Mouse (Mus musculus): ENCODE measurements around the gene Sh3rf3.
"Not testable (repeated sequence)": the region's sequence is repeated elsewhere in the genome, so short reads cannot be mapped to it uniquely, and the experiment has no call there.

Sh3rf3 gene

DNA sequence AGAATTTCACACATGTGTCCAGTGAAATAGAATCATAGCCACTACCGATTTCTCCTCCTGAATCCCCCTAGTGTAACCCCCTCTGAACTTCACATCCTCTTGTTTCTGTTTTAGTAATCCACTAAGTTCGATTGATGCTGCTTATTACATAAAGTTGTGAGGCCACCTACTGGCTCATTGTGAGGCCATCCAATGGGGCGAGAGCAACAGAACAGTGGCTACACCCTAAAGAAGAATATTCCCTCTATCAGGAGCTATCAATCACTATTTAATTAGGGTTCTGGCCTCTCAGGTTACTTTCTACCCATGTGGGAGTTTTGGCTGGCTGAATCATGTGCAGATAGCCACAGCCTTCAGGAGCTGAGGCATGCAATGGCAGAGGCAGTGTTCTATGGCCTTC lies 182.0 kb downstream of the Sh3rf3 start:
- no peak for DNase-seq

GRCm38 (mm10) chr10:59002361-59002760 lies 189.2 kb downstream of the Sh3rf3 start:
- DNase-seq, result no peak

- DNase-seq, result no peak
These were observed 198.3 kb downstream of the Sh3rf3 start for GRCm38 (mm10) chr10:59011415-59011814.

DNA sequence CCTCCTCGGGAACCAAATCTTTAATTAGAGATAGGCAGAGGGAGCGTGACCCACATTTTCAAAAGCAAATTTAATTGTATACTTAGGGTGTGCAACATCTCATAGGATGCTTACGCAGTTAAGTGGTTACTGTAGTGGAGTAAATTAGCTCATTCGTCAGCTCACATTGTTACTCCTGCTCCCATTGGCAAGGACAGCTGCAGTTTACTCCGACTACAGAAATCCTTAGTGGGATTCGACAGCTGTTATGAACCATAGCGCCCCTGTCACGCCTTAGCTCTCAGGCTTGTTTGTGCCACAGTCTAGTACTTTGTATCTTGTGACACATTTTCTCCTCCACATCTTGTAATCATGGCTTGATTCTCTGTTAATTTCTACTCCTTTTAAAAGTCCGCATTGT lies 200.5 kb downstream of the Sh3rf3 start:
- DNase-seq, result no peak

DNA sequence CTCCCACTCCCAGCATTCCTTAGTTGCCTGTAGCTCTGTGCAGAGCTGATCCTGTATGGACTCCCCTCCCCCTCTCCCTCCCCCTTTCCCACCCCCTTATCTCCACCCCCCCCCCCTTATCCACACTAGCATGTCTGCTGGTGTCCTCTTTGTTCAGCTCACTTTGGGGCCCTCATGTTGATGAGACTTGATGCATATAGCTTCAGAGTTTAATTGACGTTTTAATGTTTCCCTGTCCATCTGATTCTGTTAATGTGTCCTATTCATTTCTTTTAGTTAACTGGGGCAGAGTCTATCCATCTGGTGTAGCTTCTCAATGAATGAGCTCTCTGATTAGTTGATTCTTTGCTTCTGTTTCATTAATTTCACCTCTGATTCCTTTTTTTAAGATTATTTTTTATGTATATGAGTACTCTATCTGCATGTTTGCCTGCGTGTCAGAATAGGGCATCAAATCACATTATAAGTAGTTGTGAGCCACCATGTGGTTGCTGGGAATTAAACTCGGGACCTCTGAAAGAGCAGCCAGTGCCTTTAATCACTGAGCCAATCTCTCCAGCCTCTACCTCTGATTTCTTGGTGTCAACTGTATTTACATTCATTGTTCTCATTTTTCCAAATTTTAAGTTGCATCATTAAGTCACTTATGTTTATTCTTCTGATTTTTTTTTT lies 206.3 kb downstream of the Sh3rf3 start:
- no peak for DNase-seq

GRCm38 (mm10) chr10:59050434-59050833 lies 237.3 kb downstream of the Sh3rf3 start:
- no peak for DNase-seq

GRCm38 (mm10) chr10:59056294-59056693 lies 243.1 kb downstream of the Sh3rf3 start:
- DNase-seq, result no peak

- no peak for DNase-seq
These were observed 253.6 kb downstream of the Sh3rf3 start for GRCm38 (mm10) chr10:59066804-59067203.

- DNase-seq, result no peak
These were observed 259.7 kb downstream of the Sh3rf3 start for GRCm38 (mm10) chr10:59072827-59073226.

GRCm38 (mm10) chr10:59076681-59077080 lies 263.5 kb downstream of the Sh3rf3 start:
- no peak for DNase-seq

DNA sequence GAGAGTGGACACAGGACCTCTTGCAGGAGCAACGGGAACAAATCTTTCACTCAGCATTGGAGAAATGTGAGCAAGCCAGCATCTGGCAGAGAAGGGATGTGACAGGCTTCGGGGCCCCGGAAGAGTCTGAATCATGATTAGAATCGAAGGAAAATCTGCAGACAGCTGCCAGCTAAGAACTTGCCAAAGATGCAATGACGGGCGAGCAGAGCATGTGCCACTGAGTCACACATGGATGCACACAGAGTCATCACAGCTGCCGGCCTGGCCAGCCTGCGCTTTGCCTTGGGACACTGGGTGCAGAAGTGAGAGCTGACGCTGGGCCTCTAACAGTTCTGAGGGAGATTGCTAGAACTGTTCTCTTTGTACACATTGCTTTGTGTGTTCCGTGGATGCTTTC lies 264.8 kb downstream of the Sh3rf3 start:
- no peak for DNase-seq

DNA sequence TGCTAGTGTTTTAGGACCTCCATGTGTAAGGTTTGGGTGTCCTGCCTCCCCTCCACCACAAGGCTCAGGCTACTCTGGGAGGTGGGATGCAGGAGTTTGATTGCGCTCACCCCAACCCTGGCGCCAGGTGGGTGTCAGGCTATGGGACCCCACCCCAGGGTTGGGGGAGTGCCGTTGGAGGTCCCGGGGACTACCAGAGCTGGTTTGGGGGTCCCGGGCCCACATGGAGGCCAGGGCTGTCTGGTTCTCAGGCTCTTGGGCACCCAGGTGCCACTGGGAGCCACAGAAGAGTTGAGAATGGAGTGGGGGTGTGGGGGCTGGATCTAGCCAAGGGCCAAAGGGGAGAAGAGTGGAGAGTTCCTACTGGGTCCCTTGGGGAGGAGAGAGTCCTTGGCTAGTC lies 272.4 kb downstream of the Sh3rf3 start:
- no peak for DNase-seq

DNA sequence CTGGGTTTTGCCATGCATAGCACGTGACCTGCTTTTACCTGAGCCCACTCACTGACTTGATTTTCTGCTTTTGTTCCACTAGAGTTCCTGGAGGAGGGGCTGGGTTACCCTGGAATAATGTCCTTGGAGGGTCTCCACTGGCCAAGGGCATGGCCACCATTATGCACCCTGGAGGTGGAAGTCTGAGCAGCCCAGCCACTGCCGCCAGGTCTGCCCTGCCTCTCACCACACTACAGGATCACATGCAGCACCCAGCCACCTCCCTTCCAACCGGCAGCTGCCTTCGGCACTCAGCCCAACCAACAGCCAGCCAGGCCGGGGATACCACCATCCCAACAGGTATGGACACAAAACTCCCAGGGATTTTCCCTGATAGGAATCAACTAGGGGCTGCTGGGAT lies 273.4 kb downstream of the Sh3rf3 start:
- DNase-seq, result no peak

DNA sequence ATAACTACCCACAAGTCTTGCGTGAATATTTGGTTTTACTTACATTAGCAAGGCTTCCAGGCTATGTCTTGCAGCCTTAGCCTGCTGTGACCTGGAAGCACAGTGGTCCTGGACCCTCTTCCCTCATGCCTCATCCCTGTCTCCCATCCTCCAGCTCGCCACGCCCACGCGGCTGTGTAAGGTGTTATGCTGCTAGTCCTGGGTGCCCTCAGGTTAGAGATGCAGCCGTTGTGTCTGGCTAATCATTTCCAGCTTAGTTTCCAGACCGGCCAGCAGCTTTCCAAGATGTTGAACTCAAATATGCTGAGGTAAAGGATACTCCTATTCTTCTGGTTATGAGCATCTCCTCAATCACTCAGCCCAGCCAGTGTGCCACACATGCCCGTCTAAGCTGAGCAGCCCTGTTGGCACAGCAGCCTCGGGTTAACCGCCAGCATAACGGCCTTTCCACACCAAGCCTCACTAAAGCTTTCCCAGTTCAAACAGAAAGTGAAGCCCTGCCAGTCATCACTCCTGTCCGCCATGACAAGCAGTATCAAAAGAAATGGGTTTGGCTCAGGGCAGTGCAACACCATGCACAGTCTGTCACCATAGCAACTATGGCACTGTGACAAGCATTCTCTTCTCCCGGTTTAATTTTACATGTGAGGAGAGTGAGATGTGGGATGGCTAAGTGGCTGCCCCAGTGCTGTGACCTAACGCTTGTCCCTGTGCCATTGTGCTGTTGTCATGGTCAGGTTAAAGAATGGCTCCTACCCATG lies 276.9 kb downstream of the Sh3rf3 start:
- no peak for DNase-seq

DNA sequence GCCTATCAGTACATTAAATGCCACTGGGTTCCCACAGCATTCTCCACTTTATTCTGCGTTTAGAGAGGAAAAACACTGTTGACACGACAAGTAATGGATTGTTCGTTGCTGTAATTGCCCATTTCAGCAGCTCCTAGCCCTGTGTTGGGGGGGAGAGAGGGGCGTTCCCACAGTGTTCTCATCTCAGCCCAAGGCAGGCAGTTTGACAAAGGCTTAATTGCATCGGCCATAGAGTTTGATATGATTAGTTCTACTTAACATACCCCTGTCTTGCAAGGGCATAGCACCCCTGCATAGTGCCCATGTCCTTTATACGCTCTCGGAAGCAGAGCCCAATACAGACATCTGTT lies 277.4 kb downstream of the Sh3rf3 start:
- DNase-seq, result no peak

- no peak for DNase-seq
These were observed 278.4 kb downstream of the Sh3rf3 start for GRCm38 (mm10) chr10:59091556-59091955.

DNA sequence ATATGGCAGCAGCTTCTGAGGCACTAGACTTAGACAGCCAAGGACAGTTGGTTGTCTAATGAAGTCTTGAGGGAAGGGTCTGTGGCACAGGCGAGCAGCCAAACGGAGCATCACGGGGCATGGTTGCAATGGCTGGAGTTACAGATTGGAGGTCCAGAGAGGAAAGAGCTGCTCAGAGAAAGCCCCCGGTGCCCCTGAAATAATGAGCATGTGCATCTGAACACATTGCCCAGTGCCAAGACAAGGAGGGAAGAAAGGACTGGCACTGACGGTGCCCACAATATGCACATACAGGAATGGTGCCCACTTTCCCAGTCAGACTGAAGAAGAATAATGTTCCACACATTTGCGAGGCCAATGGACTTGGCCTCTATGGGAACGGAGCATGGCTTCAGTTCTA lies 278.8 kb downstream of the Sh3rf3 start:
- DNase-seq, result no peak

- DNase-seq, result not testable (repeated sequence)
These were observed 289.9 kb downstream of the Sh3rf3 start for GRCm38 (mm10) chr10:59103076-59103475.

DNA sequence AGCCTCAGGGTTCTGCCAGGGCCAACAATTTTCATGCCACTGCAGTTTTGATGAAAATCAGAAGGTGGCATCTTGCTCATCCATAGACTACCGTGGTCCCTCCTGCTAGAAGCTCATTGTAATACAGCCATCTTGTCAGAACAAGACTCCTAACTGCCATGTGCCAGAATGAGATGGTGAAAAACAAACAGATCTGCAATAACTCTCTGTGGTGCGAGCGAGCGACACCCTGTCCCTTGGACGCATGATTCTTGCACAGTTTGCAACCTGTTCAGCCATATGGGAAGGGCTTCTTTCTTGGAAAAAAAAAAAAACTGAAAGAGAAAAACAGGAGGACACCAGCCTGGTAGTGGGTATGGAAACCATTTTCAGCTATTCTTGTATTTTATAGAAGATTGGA lies 291.5 kb downstream of the Sh3rf3 start:
- DNase-seq, result no peak

DNA sequence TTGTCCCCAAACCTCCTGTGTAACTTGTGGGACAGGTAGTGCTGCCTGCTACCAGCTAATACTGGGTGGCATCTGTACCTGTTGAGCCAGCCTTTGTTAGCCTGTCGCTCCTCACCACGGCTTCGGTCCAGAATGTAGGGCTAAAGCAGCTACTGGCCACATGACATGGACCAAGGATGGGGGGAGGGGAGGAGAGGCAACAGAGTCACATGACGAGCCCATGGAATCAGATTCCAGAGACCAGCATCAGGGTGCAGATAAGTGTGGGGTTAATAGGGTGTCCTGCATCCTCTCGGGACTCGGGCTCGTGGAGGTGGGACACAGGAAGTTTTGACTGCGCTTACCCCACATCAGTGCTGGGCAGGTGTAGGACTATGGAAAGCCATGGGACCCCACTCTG lies 292.7 kb downstream of the Sh3rf3 start:
- no peak for DNase-seq

DNA sequence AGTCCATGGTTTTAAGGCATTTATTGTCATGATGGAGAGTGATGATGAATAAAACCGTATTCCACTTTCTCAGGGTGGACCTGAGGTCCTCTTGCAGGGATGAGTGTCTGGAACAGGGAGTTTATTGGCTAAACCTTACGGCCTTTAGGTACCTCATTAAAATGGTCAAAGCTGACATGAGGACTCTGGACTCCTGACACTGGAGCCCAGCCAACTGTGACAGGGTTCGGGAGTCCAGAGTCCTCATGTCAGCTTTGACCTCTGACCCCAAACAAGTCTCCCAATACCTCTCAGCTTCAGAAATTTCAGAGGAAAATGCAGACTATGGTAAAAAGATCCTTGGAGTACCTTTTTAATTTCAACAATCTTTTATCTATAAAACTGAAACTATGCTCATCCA lies 293.5 kb downstream of the Sh3rf3 start:
- no peak for DNase-seq

DNA sequence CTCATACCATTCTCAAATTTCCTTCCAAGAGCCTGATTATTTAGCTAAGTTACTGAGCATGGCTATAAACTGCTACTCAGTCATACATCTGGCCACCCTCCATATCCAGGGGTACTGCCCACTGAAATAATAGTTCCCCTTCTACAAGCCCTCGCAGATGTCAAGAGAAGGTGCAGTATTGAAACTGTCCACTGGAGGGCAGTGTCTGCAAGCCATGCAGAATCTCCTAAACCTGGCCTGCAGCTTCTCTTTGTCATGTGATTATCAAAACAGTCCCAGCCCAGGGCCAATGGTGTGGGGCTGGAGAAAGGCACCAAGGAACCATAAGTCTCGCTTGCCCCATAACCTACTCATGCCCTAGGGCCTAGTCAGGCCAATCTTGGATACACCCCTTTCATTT lies 295.9 kb downstream of the Sh3rf3 start:
- peak; percentile 63 for DNase-seq

DNA sequence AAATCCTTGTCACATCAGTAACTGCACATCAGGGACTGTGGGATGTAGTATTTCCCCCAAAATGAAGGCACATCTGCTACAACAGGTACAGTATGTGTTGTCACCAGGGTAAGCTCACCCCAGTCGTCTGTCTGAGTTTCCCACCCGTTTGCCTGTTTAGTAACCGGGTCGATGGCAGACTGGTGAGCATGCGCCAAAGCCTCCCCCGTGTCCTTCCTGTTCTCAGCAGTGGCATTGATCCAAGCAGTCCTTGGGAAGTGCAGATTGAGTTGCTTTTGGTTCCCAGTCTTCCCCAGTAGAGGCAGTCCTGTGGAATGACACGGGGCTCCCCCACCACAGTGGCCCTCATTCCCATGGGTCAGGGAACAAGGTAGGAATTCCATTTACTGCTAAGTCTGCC lies 297.2 kb downstream of the Sh3rf3 start:
- DNase-seq, result no peak

- DNase-seq, result no peak
These were observed 299.6 kb downstream of the Sh3rf3 start for GRCm38 (mm10) chr10:59112755-59113154.

GRCm38 (mm10) chr10:59113386-59113785 lies 300.2 kb downstream of the Sh3rf3 start:
- no peak for DNase-seq
